Mouse (Mus musculus) myocyte (in vitro differentiated cells): ENCODE data around the gene Kif26b. TPM values are rescaled to one million over a fixed set of nuclear protein-coding genes. Genes with fewer than 3 reads are reported as not detected.
A peak's percentile ranks its signal among the peaks of the same experiment; 100 is the strongest.

Source experiments
- H3K27me3 ChIP-seq: one replicate; pipeline ENCODE4 v1.6.1; 2011; ENCODE audit not compliant: control insufficient read depth, insufficient read depth, insufficient read length
- H3K36me3 ChIP-seq: one replicate; pipeline ENCODE4 v1.6.1; 2011; ENCODE audit not compliant: control insufficient read depth, insufficient read depth
- H3K4me2 ChIP-seq: one replicate; pipeline ENCODE4 v1.6.1; 2011; ENCODE audit warnings: low read depth, control low read depth
- H3K4me3 ChIP-seq: one replicate; pipeline ENCODE4 v1.5.1; 2011; ENCODE audit warnings: mild to moderate bottlenecking, control low read depth, moderate library complexity
- H3K79me2 ChIP-seq: one replicate; pipeline ENCODE4 v1.6.1; 2011; ENCODE audit not compliant: control insufficient read depth, insufficient read depth
- H3ac ChIP-seq: one replicate; pipeline ENCODE4 v1.6.1; 2011; ENCODE audit not compliant: control insufficient read depth, insufficient read length
- CEBPB ChIP-seq: IDR thresholded peaks from 2 replicates; pipeline ENCODE4 v1.6.1; 2011; ENCODE audit warnings: mild to moderate bottlenecking, moderate library complexity; ENCODE audit not compliant: poor library complexity, insufficient read depth, severe bottlenecking
- E2F4 ChIP-seq: IDR thresholded peaks from one replicate; pipeline ENCODE4 v1.6.1; 2011; ENCODE audit warnings: mild to moderate bottlenecking, control low read depth, moderate library complexity; ENCODE audit not compliant: insufficient read depth
- MAX ChIP-seq: IDR thresholded peaks from one replicate; pipeline ENCODE4 v1.6.1; 2011; ENCODE audit warnings: low read depth, mild to moderate bottlenecking, control low read depth
- MYOD1 ChIP-seq, 3 experiments: IDR thresholded peaks; one replicate each; pipeline ENCODE4 v1.6.1; 2011; ENCODE audit warnings: control low read depth in 2 of 3, low read depth in 2 of 3, mild to moderate bottlenecking in 2 of 3, moderate library complexity in 1 of 3; ENCODE audit not compliant: insufficient read length in 2 of 3, control insufficient read depth in 1 of 3
- MYOG ChIP-seq, 3 experiments: IDR thresholded peaks; one replicate each; pipeline ENCODE4 v1.6.1; 2011; ENCODE audit warnings: control low read depth in 2 of 3, low read depth in 2 of 3, mild to moderate bottlenecking in 2 of 3; ENCODE audit not compliant: insufficient read length in 2 of 3, control insufficient read depth in 1 of 3, insufficient read depth in 1 of 3
- POLR2A ChIP-seq: IDR thresholded peaks from one replicate; pipeline ENCODE4 v1.6.1; 2011; ENCODE audit warnings: low read depth, mild to moderate bottlenecking, control low read depth, moderate library complexity; ENCODE audit not compliant: insufficient read length
- POLR2AphosphoS2 ChIP-seq: IDR thresholded peaks from one replicate; pipeline ENCODE4 v1.6.1; 2011; ENCODE audit warnings: low read depth, control low read depth; ENCODE audit not compliant: insufficient read length
- REST ChIP-seq: IDR thresholded peaks from one replicate; pipeline ENCODE4 v1.6.1; 2011; ENCODE audit warnings: mild to moderate bottlenecking, control low read depth, moderate library complexity; ENCODE audit not compliant: insufficient read depth, insufficient read length
- SRF ChIP-seq: IDR thresholded peaks from one replicate; pipeline ENCODE4 v1.6.1; 2011; ENCODE audit warnings: low read depth; ENCODE audit not compliant: control insufficient read depth, insufficient read length
- TCF12 ChIP-seq: IDR thresholded peaks from one replicate; pipeline ENCODE4 v1.6.1; 2011; ENCODE audit warnings: mild to moderate bottlenecking, control low read depth; ENCODE audit not compliant: poor library complexity, insufficient read depth, severe bottlenecking
- TCF3 ChIP-seq: IDR thresholded peaks from one replicate; pipeline ENCODE4 v1.6.1; 2011; ENCODE audit warnings: low read depth, control low read depth; ENCODE audit not compliant: insufficient read length
- USF1 ChIP-seq: IDR thresholded peaks from one replicate; pipeline ENCODE4 v1.6.1; 2011; ENCODE audit warnings: low read depth, mild to moderate bottlenecking, control low read depth, moderate library complexity
- polyA plus RNA-seq: library from polyadenylated mRNA; unstranded; fragments of >200 nt; fragmentation: generic; extraction: Trizol; gene quantifications from one replicate; pipeline ENCODE4 v1.2.1, GENCODE M21; 2012; ENCODE audit warnings: missing spikeins

Kif26b gene
- polyA plus RNA-seq, 1 experiment = 5.9 TPM

DNA sequence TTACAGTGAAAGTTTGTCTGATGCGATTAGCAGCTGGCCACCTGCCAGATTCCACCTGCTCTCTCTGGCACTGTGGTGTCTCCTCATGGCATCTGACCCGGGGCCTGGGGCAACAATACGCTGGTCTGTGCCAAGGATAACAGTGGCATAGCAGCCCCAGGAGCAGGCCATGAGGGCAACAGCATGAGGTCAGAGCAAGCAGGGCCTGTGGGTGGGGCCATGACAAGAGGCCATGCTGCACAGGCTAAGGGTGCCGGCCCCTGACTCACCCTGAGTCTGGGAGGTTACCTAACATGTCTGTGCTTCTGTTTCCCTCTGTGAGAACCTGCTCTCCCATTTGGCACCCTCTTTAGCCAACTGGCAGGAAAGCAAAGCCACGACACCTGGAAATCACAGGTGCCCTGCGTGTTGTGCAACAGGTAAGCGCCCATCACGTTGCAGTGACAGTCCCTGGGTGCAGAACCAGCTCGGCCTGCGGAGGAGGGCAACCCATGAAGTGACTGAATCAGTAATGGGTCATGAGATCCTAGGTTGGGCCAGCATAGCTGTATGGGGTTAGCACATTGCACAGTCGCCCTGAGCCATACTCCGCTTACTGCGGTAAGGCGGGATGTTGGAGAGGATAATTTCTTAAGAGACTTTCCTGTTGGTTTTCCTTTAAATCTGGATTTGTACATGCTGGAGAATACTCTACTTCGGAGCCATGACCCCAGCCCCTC is 72.1 kb downstream of the Kif26b start:
- no peaks in the 10 kb centered on the region for H3K36me3 ChIP-seq

DNA sequence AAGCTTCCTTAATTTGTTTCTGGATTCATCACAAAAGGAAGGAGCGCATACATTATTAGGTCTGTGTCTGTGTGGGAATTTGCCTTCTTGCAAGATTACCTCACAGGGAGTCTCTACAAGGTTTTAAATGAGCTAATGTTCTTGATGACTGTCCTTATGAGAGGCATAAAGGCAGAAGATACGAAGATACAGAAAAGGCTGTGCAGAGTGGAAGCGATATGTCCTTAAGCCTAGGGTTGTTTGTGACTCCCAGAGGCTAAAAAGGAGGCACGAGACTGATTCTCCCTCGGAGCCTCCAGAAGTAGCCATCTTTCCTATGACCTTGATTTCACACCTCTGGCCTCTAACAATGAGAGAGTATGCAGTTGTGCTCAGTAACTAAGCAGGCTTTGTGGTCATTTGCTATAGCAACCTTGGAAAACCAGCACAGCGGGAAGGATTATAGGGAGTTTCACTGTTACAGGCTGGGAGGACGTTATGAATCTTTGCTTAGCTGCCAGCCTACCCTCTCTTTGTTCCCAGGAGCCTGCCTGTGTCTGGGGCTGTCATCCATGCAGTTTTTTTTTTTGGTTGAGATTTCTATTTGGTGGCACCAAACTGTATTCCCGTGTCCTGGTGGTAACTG is 80.3 kb downstream of the Kif26b start:
- Histone ChIP-seq H3K4me2 (no peak overlapping the region), H3ac (no peak overlapping the region), H3K79me2 (no peaks in the 10 kb centered on the region), H3K4me3 (no peak overlapping the region), H3K27me3 (no peaks in the 10 kb centered on the region), H3K36me3 (no peaks in the 10 kb centered on the region)
- no peak for TF ChIP-seq SRF
- TF ChIP-seq POLR2A = no peak
- no peak for TF ChIP-seq REST
- no peak for TF ChIP-seq MAX
- no peak for TF ChIP-seq CEBPB
- no peak for TF ChIP-seq E2F4
- no peak for TF ChIP-seq USF1
- TF ChIP-seq POLR2AphosphoS2 = no peak
- TF ChIP-seq TCF12 = no peak
- TF ChIP-seq TCF3 = no peak
- TF ChIP-seq MYOD1 (IDR thresholded peaks at IDR 0.05; ENCODE audit: control insufficient read depth in 1 of 3, insufficient read length in 2 of 3, low read depth in 2 of 3) = no peak
- TF ChIP-seq MYOG (IDR thresholded peaks at IDR 0.05; ENCODE audit: control insufficient read depth in 1 of 3, insufficient read depth in 1 of 3, insufficient read length in 2 of 3, low read depth in 2 of 3) = no peak

More for the DNA sequence above, 72.1 kb downstream of the Kif26b start:
- Histone ChIP-seq H3ac (no peak overlapping the region), H3K4me3 (no peak overlapping the region), H3K4me2 (no peak overlapping the region), H3K79me2 (no peaks in the 10 kb centered on the region), H3K27me3 (no peaks in the 10 kb centered on the region)
- TF ChIP-seq TCF3 (no peak), MYOD1 (IDR thresholded peaks at IDR 0.05; ENCODE audit: control insufficient read depth in 1 of 3, insufficient read length in 2 of 3, low read depth in 2 of 3) (peak in 1 of 3 experiments; percentile 10)

DNA sequence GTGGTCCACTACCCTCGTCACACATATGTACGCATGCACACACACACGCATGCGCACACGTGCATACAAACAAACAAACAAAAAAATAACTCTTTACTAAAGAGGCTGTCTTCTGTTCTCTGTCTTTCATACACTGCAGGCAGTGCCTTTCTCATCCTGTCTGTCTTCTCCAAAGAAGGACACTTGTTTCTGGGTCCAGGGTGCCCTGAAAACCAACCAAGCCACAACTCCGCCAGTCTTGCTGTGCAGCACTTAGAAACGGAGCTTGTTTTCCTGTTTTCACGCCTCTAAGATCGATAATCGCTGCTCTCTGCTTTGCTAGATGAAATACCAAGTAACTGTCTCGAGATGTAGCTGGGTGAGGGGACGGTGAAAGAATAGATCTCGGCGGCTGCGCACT is 82.6 kb downstream of the Kif26b start:
- H3K4me3 ChIP-seq = no peak overlapping the region
- H3K27me3 ChIP-seq = no peaks in the 10 kb centered on the region
- no peaks in the 10 kb centered on the region for H3K79me2 ChIP-seq
- no peaks in the 10 kb centered on the region for H3K36me3 ChIP-seq
- TF ChIP-seq POLR2A = no peak
- TF ChIP-seq USF1 = no peak
- TF ChIP-seq SRF = no peak
- no peak for TF ChIP-seq TCF3
- no peak for TF ChIP-seq MYOD1 (IDR thresholded peaks at IDR 0.05; ENCODE audit: control insufficient read depth in 1 of 3, insufficient read length in 2 of 3, low read depth in 2 of 3)
- TF ChIP-seq MYOG (IDR thresholded peaks at IDR 0.05; ENCODE audit: control insufficient read depth in 1 of 3, insufficient read depth in 1 of 3, insufficient read length in 2 of 3, low read depth in 2 of 3) = no peak
- no peak for TF ChIP-seq CEBPB
- no peak for TF ChIP-seq TCF12
- TF ChIP-seq MAX = no peak
- TF ChIP-seq POLR2AphosphoS2 = no peak
- no peak for TF ChIP-seq E2F4
- no peak for TF ChIP-seq REST
- H3ac ChIP-seq = no peak overlapping the region
- no peak overlapping the region for H3K4me2 ChIP-seq

- Histone ChIP-seq H3K4me3 (no peak overlapping the region), H3K36me3 (no peaks in the 10 kb centered on the region), H3K79me2 (peaks cover 4% of the 10 kb centered on the region), H3ac (no peak overlapping the region), H3K4me2 (no peak overlapping the region), H3K27me3 (no peaks in the 10 kb centered on the region)
- TF ChIP-seq USF1 (no peak), TCF3 (no peak)
These were observed 92.4 kb downstream of the Kif26b start for GRCm38 (mm10) chr1:178621301-178621700.

- Histone ChIP-seq H3K79me2 (peaks cover 4% of the 10 kb centered on the region), H3K4me3 (no peak overlapping the region), H3K36me3 (no peaks in the 10 kb centered on the region), H3ac (no peak overlapping the region), H3K4me2 (no peak overlapping the region), H3K27me3 (no peaks in the 10 kb centered on the region)
- no peak for TF ChIP-seq MYOG (IDR thresholded peaks at IDR 0.05; ENCODE audit: control insufficient read depth in 1 of 3, insufficient read depth in 1 of 3, insufficient read length in 2 of 3, low read depth in 2 of 3)
- no peak for TF ChIP-seq SRF
- TF ChIP-seq TCF12 = no peak
- TF ChIP-seq CEBPB = no peak
- TF ChIP-seq POLR2AphosphoS2 = no peak
- no peak for TF ChIP-seq REST
- TF ChIP-seq MYOD1 (IDR thresholded peaks at IDR 0.05; ENCODE audit: control insufficient read depth in 1 of 3, insufficient read length in 2 of 3, low read depth in 2 of 3) = no peak
- no peak for TF ChIP-seq MAX
- no peak for TF ChIP-seq TCF3
- no peak for TF ChIP-seq E2F4
- TF ChIP-seq USF1 = no peak
- TF ChIP-seq POLR2A = no peak
These were observed 95.0 kb downstream of the Kif26b start for GRCm38 (mm10) chr1:178623889-178624288.
